Comparison of ENCODE assay signal across 17 mouse cellular contexts in the genomic region with DNA sequence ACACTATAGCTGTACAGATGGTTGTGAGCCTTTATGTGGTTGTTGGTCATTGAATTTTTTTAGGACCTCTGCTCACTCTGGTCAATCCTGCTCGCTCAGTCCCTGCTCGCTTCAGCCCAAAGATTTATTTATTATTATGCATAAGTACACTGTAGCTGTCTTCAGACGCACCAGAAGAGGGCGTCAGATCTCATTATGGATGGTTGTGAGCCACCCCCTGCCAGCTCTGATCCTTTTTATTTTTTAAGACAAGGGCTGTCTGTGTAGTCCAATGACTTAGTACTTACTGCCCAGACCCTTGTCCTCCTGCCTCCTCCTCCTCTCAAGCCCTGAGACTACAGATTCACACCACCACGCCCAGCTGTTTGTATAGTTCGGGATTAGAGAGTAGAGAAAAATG. TPM values are rescaled to one million over a fixed set of nuclear protein-coding genes. Genes with fewer than 3 reads are reported as not detected.
"Had no signal": no experiment of that assay in that cellular context is flagged by ENCODE, and none has a peak within 500 bp of the region (broad histone marks: within the 10 kb centered on the region; RNA-seq: fewer than 3 reads in every experiment).

No protein-coding gene starts in this region.

RNA-seq across cellular contexts. Expression of a gene that starts 19.2 kb away (rescaled TPM):
- total RNA-seq: layer of hippocampus, postnatal 10 days; layer of hippocampus, postnatal 36 days; left cerebral cortex, adult 8-10 months; left cerebral cortex, postnatal 14 days; left cerebral cortex, postnatal 4 days; monocyte, adult 5-6 weeks had no signal
- polyA plus RNA-seq: limb, embryonic 15.5 days; liver, embryonic 11.5 days; liver, embryonic 14.5 days; liver, postnatal 0 days; midbrain, embryonic 10.5 days; midbrain, embryonic 16.5 days; myocyte; neural tube, embryonic 14.5 days; small intestine, adult 2 months; spleen, adult 2 months had no signal

RNA-seq across cellular contexts. Expression of a gene that starts 29.8 kb away (rescaled TPM):
- total RNA-seq: layer of hippocampus, adult 8-10 months; layer of hippocampus, postnatal 10 days; layer of hippocampus, postnatal 36 days; left cerebral cortex, postnatal 14 days; left cerebral cortex, postnatal 4 days had no signal
